Mouse (Mus musculus) large intestine, adult 2 months (tissue): ENCODE results near the gene Crat. TPM values are rescaled to one million over a fixed set of nuclear protein-coding genes. Genes with fewer than 3 reads are reported as not detected.
A peak's percentile ranks its signal among the peaks of the same experiment; 100 is the strongest.

Experiments
- DNase-seq: peaks from one replicate; pipeline ENCODE4 v3.0.0-alpha.2; 2012; ENCODE audit warnings: low read depth, low spot score
- WGBS: fragments of 180-500 bp; shearing (Covaris S2); methylation state at CpG from one replicate; pipeline ENCODE4 v1.1.7; 2018; 5-methylcytosine and 5-hydroxymethylcytosine counted together
- polyA plus RNA-seq: library from polyadenylated mRNA; depleted of rRNA; stranded (reverse); fragments of >200 nt; gene quantifications from 2 replicates; pipeline ENCODE4 v1.2.3, GENCODE M21; 2012

Gene Crat
- polyA plus RNA-seq, 1 experiment: 45.4 TPM

GRCm38 (mm10) chr2:30413038-30413973 lies 2.3 kb downstream of the Crat start:
- no peak for DNase-seq
- 86% methylated on average over 16 of the region's 16 CpGs for WGBS

DNA sequence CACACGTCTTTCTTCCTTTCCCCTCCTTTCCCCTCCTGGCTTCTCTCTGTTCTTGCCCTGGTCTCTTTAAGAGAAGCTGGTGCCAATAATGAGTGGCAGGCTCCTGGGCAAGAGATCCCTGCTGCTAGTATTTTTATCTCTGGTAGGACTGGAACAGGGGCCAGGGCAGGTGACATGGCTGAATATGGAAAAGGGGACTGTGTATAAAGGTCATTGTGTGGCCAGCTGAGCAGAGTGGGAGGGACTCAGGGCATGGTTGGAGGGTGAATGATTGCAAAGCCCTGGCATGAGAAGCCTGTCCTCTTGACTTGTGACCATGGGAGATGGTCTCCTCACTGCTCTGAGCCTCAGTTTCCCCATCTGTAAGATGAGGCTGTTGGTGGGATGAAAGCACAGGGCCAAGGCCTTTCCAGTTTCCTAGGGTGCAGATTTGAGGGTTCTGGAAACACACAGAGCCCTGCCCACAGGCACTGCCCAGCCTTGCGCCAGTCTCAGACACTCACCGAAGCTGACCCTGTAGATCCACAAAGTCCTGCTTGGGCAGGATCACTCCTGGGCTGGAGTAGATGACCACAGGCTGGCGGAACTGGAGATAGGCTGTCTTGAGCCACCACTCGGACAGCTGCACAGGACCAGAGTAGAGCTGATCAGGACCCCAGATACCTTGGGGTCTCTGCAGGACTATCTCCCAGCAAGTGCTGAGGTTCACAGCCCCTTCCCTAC lies 6.0 kb downstream of the Crat start:
- 92% methylated on average over 5 of the region's 5 CpGs for WGBS
- no peak for DNase-seq

DNA sequence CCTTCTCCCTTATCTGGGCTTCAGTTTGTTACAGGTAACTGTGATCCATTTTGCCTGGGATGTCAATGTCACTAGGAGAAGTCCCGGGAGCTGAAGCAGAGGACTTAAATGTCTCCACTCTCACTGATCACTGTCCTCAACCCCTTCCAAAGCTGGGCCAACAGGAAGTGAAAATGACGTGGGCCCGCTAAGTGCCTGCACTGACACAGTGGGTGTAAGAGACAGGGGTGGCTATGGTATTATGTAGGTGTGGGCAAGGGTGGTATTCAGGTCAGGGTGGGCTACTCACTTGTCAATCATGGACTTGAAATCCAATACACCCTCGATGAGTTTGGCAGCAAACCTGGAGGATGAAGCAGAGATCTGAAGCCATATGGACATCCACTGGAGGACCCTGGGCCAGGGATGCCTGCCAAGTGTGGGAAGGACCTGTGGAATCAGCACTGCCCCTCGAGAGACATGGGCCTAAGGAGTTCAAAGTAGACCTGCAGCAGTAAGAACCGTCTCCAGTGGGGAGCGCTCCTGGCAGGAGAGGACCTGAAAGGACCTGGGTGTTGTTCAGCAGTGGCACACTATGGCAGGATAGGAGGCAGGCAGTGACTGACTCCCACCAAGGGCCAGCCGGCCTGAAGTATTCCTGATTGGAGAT lies 7.0 kb downstream of the Crat start:
- 83% methylated on average over 8 of the region's 8 CpGs for WGBS
- no peak for DNase-seq

DNA sequence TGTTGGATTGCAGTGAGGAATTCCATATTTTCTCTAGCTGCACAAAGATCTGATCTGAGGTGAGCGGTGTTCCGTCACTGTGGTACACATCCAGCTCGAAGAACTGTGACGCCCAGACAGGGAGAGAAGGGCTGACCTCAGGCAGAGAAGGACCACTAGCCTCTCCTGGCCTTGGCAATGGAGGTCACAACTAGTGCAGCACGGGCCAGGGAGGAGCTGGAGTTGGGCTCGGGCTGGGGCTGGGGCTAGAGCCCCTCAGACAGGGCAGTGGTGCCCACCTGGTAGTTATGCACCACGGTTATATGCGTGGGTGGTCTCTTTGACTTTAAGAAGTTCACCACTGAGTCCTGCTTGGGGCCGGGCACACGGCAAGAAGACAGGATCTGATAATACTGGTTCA lies 7.8 kb downstream of the Crat start:
- no peak for DNase-seq
- WGBS: 92% methylated on average over 10 of the region's 10 CpGs

- 81% methylated on average over 2 of the region's 2 CpGs for WGBS
- DNase-seq: no peak
These were observed 8.4 kb downstream of the Crat start for GRCm38 (mm10) chr2:30407221-30407620.

GRCm38 (mm10) chr2:30403870-30404269 lies 11.7 kb downstream of the Crat start:
- WGBS: 85% methylated on average over 1 of the region's 1 CpGs

GRCm38 (mm10) chr2:30402843-30403242 lies 12.8 kb downstream of the Crat start:
- 49% methylated on average over 2 of the region's 2 CpGs for WGBS
- DNase-seq: no peak

More at GRCm38 (mm10) chr2:30403870-30404269, 11.7 kb downstream of the Crat start:
- no peak for DNase-seq

- 89% methylated on average over 9 of the region's 9 CpGs for WGBS
- DNase-seq: no peak
These were observed 13.2 kb downstream of the Crat start for GRCm38 (mm10) chr2:30402351-30402826.

DNA sequence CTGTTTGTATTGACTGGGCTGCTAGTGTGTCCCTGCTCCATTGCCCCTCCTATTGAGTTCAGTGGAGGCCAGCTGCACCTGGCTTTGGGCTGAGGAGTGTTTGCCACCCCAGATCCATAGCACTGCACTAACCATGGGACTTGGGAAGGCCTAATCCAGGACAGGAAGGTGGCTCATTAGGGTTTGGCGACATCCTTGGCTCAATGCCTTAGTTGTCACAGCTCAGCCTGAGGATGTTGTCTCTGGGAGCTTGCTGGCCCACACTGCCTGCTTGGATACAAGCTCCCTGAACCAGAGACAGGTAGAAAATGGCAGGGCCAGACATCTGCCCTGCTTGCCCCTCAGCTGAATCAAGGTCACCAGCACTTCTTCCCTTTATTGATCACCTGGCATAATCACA lies 14.0 kb downstream of the Crat start:
- DNase-seq: no peak
- WGBS: 72% methylated on average over 1 of the region's 1 CpGs

GRCm38 (mm10) chr2:30399191-30400171 lies 16.1 kb downstream of the Crat start:
- WGBS: 70% methylated on average over 20 of the region's 20 CpGs
- DNase-seq: no peak

DNA sequence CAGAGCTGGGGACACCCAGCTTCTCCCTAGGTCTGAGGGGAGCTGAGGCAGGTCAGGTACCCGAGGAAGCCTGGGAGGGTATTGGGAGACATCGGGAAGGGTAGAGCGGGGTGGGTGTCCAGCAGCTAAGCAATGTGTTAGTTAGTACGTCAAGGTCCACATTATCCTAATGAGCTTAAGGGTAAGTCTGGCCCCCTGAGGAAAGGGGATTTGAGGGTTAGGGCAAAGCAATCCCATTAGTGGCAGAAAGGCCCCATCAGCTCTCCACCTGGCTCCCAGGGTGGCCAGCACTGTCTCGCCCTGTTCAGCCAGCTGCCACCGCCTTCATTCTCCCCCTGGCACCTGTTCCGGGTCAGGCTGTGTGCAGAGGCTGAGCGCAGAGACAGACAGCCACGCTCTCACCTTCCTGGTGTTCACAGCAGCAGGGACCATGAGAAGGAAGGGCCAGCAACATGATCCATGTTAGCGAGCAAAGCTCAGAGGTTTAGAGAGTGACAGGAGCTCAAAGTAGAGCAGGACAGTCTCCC lies 17.6 kb downstream of the Crat start:
- 88% methylated on average over 10 of the region's 10 CpGs for whole genome bisulfite sequencing
- no peak for DNase-seq

DNA sequence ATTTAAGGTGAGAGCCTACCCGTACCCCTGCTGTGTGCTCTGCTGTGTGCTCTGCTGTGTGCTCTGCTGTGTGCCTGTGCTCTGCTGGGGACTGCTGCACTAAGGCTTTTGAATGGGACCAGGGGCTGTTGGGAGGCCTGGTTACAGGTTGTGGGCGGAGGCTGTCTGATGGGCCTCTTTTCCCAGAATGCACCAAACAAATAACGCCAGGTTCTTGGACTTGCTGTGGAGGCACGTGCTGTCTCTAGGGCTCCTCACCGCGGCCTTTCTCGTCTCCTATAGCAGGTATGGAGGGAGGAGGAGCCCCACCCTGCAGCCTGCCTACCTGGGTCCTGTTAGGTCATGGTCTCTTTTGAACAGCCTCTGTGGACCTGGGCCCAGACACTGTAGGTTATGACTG lies 19.4 kb downstream of the Crat start:
- WGBS: 43% methylated on average over 7 of the region's 7 CpGs
- DNase-seq: no peak

- DNase-seq: no peak
- WGBS: 64% methylated on average over 7 of the region's 7 CpGs
These were observed 19.9 kb downstream of the Crat start for GRCm38 (mm10) chr2:30395757-30396156.

- DNase-seq: peak; percentile 56
These were observed 22.3 kb downstream of the Crat start for GRCm38 (mm10) chr2:30393370-30393656.

DNA sequence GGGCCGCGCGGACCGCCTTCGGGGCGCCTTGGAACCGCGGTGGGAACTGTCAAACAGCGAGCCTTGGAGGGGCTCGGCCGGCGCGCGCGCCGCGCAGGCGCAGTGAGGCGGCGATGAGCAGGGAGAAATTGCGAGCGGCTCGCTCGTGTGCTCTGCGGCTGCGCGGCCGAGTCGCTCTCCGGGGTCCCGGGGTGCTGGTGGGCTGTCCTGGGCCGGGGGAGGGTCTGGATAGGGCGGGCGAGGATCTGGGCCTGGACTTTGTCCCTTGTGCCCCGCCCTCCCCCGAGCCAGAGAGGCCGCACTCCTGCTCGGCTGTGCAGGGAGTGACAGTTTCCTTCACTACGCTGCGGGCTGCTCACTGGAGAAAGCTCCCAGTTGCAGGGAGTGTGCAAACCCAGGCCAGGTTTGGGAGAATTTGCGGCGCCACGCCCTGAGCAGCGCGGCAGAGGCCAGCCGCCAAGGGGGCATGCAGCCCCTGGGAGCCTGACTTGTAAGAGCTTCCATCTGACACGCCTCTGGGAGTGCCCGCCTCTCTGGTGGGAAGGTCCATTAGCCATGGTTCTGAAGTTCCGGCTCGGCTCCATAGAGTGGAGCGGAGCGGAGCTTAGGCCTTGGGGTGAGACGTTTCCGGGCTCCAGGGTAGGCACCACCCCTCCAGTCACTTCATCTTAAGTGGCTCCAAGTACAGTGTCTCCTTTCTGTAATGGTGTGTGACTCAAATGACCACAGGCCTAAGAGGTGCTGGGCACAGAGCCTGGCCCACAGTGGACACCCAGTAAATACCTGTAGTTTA lies 22.8 kb downstream of the Crat start:
- WGBS: under 1% methylated on average over 54 of the region's 54 CpGs
- peak; percentile 57 for DNase-seq

More at GRCm38 (mm10) chr2:30393370-30393656, 22.3 kb downstream of the Crat start:
- 8% methylated on average over 1 of the region's 1 CpGs for WGBS

- WGBS: under 1% methylated on average over 40 of the region's 40 CpGs
- DNase-seq: peak; percentile 94
These were observed 23.5 kb downstream of the Crat start, which contains the start of gene Dolpp1 for GRCm38 (mm10) chr2:30392114-30392576. TSS of gene Dolpp1 (plus strand) at chr2:30392254.

- DNase-seq: no peak
- 89% methylated on average over 2 of the region's 2 CpGs for WGBS
These were observed 26.6 kb downstream of the Crat start for GRCm38 (mm10) chr2:30389000-30389399.

- 85% methylated on average over 9 of the region's 9 CpGs for WGBS
These were observed 28.7 kb downstream of the Crat start for GRCm38 (mm10) chr2:30386913-30387312.

More at GRCm38 (mm10) chr2:30386913-30387312, 28.7 kb downstream of the Crat start:
- DNase-seq: no peak
